Mouse (Mus musculus) heart, embryonic 12.5 days (tissue): Measurements from ENCODE around the gene Myrip. TPM values are rescaled to one million over a fixed set of nuclear protein-coding genes. Genes with fewer than 3 reads are reported as not detected.

Source experiments
- polyA plus RNA-seq: library from polyadenylated mRNA; unstranded; fragments of >200 nt; fragmentation: Nextera tagmentation; extraction: Ambion mirVana; gene quantifications from 2 replicates; pipeline ENCODE4 v1.2.1, GENCODE M21; 2016

Gene Myrip
- polyA plus RNA-seq, 1 experiment from 2014 or later: 1.1 TPM

Other genes with a start within 250 kb of the Myrip start
- 4.4 and 4.9 TPM in 2 replicates for gene Cx3cr1, start 231.6 kb upstream of the Myrip start, polyA plus RNA-seq
- not detected in 2 replicates for gene Ccr8, start 209.4 kb upstream of the Myrip start, polyA plus RNA-seq
- gene Slc25a38, start 191.1 kb upstream of the Myrip start, polyA plus RNA-seq: 24.9 and 26.2 TPM in 2 replicates
- 764 and 771 TPM in 2 replicates for gene Rpsa, start 173.8 kb upstream of the Myrip start, polyA plus RNA-seq
- gene Mobp, start 151.8 kb upstream of the Myrip start, polyA plus RNA-seq: 0.12 TPM in 1 of 2 replicates, not detected in the other
- gene Eif1b, start 190.7 kb downstream of the Myrip start, polyA plus RNA-seq: 153 and 157 TPM in 2 replicates
- gene Entpd3, start 238.3 kb downstream of the Myrip start, polyA plus RNA-seq: 0.14 and 0.37 TPM in 2 replicates